Mouse (Mus musculus) bone marrow macrophage, adult 2 months (primary cell): ENCODE results near the gene Mei1.

Source experiments
- CTCF ChIP-seq: IDR thresholded peaks from 2 replicates; pipeline ENCODE4 v1.5.1; 2012; ENCODE audit warnings: low read depth, mild to moderate bottlenecking, low read length, moderate library complexity
- POLR2A ChIP-seq: IDR thresholded peaks from 2 replicates; pipeline ENCODE4 v1.6.1; 2012; ENCODE audit warnings: mild to moderate bottlenecking, low read depth, low read length, borderline replicate concordance

GRCm38 (mm10) chr15:82147611-82148111, 77.9 kb downstream of the Mei1 start:
- TF ChIP-seq CTCF (no peak), POLR2A (no peak)
